Mouse (Mus musculus) A20 (cell line): ENCODE results near the gene Rsc1a1.

ENCODE experiments used
- DNase-seq: peaks from one replicate; pipeline ENCODE4 v3.0.0-alpha.2; 2011; ENCODE audit warnings: low read depth, low spot score

The Rsc1a1 gene

GRCm38 (mm10) chr4:141685499-141685898, at the start of gene Rsc1a1:
TSS of gene Rsc1a1 (minus strand) at chr4:141685599.
- DNase-seq: no peak

GRCm38 (mm10) chr4:141735206-141735560, 49.8 kb upstream of the Rsc1a1 start:
- DNase-seq: no peak

- DNase-seq: peak; percentile 84
Observed at GRCm38 (mm10) chr4:141734446-141735205, 49.2 kb upstream of the Rsc1a1 start.

GRCm38 (mm10) chr4:141731766-141732165, 46.4 kb upstream of the Rsc1a1 start:
- no peak for DNase-seq

- DNase-seq: no peak
Observed at GRCm38 (mm10) chr4:141730401-141730800, 45.0 kb upstream of the Rsc1a1 start.

GRCm38 (mm10) chr4:141729266-141729665, 43.9 kb upstream of the Rsc1a1 start:
- DNase-seq: no peak

- no peak for DNase-seq
Observed at GRCm38 (mm10) chr4:141725738-141726137, 40.3 kb upstream of the Rsc1a1 start.

- DNase-seq: no peak
Observed at GRCm38 (mm10) chr4:141725277-141725676, 39.9 kb upstream of the Rsc1a1 start.

GRCm38 (mm10) chr4:141724594-141724993, 39.2 kb upstream of the Rsc1a1 start:
- peak; percentile 40 for DNase-seq

- no peak for DNase-seq
Observed at GRCm38 (mm10) chr4:141723673-141724068, 38.3 kb upstream of the Rsc1a1 start.

GRCm38 (mm10) chr4:141722731-141723672, 37.6 kb upstream of the Rsc1a1 start, which contains the start of gene Ddi2:
TSS of gene Ddi2 (minus strand) at chr4:141723419.
- peak; percentile 88 for DNase-seq

- DNase-seq: no peak
Observed at GRCm38 (mm10) chr4:141721961-141722360, 36.6 kb upstream of the Rsc1a1 start.

- DNase-seq: no peak
Observed at GRCm38 (mm10) chr4:141720761-141721523, 35.5 kb upstream of the Rsc1a1 start.

GRCm38 (mm10) chr4:141719304-141719703, 33.9 kb upstream of the Rsc1a1 start:
- peak; percentile 48 for DNase-seq

GRCm38 (mm10) chr4:141717633-141718032, 32.2 kb upstream of the Rsc1a1 start:
- no peak for DNase-seq

GRCm38 (mm10) chr4:141715027-141715426, 29.6 kb upstream of the Rsc1a1 start:
- no peak for DNase-seq

- DNase-seq: no peak
Observed at GRCm38 (mm10) chr4:141713598-141714142, 28.3 kb upstream of the Rsc1a1 start.

GRCm38 (mm10) chr4:141711250-141711649, 25.9 kb upstream of the Rsc1a1 start:
- no peak for DNase-seq

- DNase-seq: no peak
Observed at GRCm38 (mm10) chr4:141708971-141709370, 23.6 kb upstream of the Rsc1a1 start.

GRCm38 (mm10) chr4:141708005-141708404, 22.6 kb upstream of the Rsc1a1 start:
- DNase-seq: no peak

GRCm38 (mm10) chr4:141705331-141705730, 19.9 kb upstream of the Rsc1a1 start:
- no peak for DNase-seq
